Mouse (Mus musculus): Measurements from ENCODE around the gene Nacc2.

The Nacc2 gene

DNA sequence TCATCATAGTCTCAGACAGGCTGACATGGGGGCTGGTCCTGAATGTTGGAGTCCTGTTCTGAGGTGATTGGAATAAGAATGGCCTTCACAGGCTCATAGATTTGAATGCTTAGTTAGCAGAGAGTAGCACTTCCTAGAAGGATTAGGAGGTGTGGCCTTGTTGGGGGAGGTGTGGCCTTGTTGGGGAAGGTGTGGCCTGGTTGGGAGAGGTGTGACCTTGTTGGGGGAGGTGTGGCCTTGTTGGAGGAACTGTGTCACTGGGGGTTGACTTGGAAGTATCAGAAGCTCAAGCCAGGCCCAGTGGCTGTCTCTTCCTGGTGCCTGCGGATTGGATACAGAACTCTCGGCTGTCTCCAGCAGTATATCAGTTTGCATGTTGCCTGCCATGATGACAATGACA lies 6.3 kb upstream of the Nacc2 start:
- Histone ChIP-seq H3K27me3 (ENCODE audit: control insufficient read depth, insufficient read depth, low read length, poor library complexity, severe bottlenecking) (peaks cover 2% of the 10 kb centered on the region; the same call in 1 of the 2 replicates), H3K36me3 (ENCODE audit: control insufficient read depth, insufficient read depth, low read length, poor library complexity, severe bottlenecking) (no peaks in the 10 kb centered on the region)
- no peak for DNase-seq (ENCODE audit: low read depth, low spot score)

GRCm38 (mm10) chr2:26122171-26123078 lies 595 bp downstream of the Nacc2 start:
- Histone ChIP-seq H3K27me3 (ENCODE audit: control insufficient read depth, insufficient read depth, low read length, poor library complexity, severe bottlenecking) (no peaks in the 10 kb centered on the region), H3K36me3 (ENCODE audit: control insufficient read depth, insufficient read depth, low read length, poor library complexity, severe bottlenecking) (no peaks in the 10 kb centered on the region)
- DNase-seq (ENCODE audit: low read depth, low spot score) = no peak

- no peaks in the 10 kb centered on the region for H3K36me3 ChIP-seq (ENCODE audit: control insufficient read depth, insufficient read depth, low read length, poor library complexity, severe bottlenecking)
- no peaks in the 10 kb centered on the region for H3K27me3 ChIP-seq (ENCODE audit: control insufficient read depth, insufficient read depth, low read length, poor library complexity, severe bottlenecking)
- DNase-seq (ENCODE audit: low read depth, low spot score) = no peak
These were observed 1.4 kb downstream of the Nacc2 start for GRCm38 (mm10) chr2:26121541-26122083.

DNA sequence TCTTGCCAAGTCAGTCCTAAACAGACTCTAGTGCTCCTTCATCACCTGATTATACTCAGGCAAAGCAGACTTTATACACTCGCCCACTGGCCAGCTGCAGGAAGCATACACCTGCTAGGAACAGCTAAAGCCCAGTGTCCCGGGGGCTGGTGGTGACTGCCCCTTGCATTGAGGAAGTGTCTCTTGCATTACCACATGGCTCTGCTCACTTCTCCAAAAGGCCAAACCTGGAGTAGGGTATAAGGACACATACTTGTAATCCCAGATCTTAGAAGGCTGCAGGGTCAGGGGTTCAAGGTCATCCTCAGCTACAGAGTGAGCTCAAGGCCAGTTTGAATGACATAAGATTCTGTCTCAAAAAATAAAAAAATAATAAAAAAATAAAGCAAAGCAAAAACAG lies 3.4 kb downstream of the Nacc2 start:
- H3K36me3 ChIP-seq (ENCODE audit: control insufficient read depth, insufficient read depth, low read length, poor library complexity, severe bottlenecking) = no peaks in the 10 kb centered on the region
- DNase-seq (ENCODE audit: low read depth, low spot score) = no peak
- no peaks in the 10 kb centered on the region for H3K27me3 ChIP-seq (ENCODE audit: control insufficient read depth, insufficient read depth, low read length, poor library complexity, severe bottlenecking)

- H3K36me3 ChIP-seq (ENCODE audit: control insufficient read depth, insufficient read depth, low read length, poor library complexity, severe bottlenecking) = no peaks in the 10 kb centered on the region
- H3K27me3 ChIP-seq (ENCODE audit: control insufficient read depth, insufficient read depth, low read length, poor library complexity, severe bottlenecking) = no peaks in the 10 kb centered on the region
- no peak for DNase-seq (ENCODE audit: low read depth, low spot score)
These were observed 3.8 kb downstream of the Nacc2 start for GRCm38 (mm10) chr2:26119310-26119592.

- no peak for DNase-seq (ENCODE audit: low read depth, low spot score)
- Histone ChIP-seq H3K36me3 (ENCODE audit: control insufficient read depth, insufficient read depth, low read length, poor library complexity, severe bottlenecking) (no peaks in the 10 kb centered on the region), H3K27me3 (ENCODE audit: control insufficient read depth, insufficient read depth, low read length, poor library complexity, severe bottlenecking) (no peaks in the 10 kb centered on the region)
These were observed 4.3 kb downstream of the Nacc2 start for GRCm38 (mm10) chr2:26118584-26119309.

GRCm38 (mm10) chr2:26117580-26117979 lies 5.4 kb downstream of the Nacc2 start:
- Histone ChIP-seq H3K36me3 (ENCODE audit: control insufficient read depth, insufficient read depth, low read length, poor library complexity, severe bottlenecking) (no peaks in the 10 kb centered on the region), H3K27me3 (ENCODE audit: control insufficient read depth, insufficient read depth, low read length, poor library complexity, severe bottlenecking) (no peaks in the 10 kb centered on the region)
- no peak for DNase-seq (ENCODE audit: low read depth, low spot score)

DNA sequence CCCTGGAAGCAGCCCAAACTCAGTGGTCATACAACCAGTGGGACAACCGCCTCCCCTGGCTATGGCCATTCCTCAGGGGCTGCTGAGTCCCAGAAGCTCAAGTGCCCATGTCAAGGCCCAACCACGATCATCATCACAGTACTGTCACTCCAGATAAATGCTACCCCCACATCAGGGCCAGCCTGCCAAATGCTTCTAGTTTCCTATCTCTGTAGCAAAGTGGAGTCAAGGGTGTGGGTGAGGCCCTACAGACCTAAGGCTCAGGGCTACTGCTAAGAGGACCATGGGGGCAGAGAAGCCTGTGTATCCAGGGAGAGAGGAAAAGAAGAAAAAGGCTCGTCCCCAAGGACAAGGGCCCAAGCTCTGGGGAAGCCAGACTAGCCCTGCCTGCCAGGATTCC lies 6.5 kb downstream of the Nacc2 start:
- DNase-seq (ENCODE audit: low read depth, low spot score) = no peak
- Histone ChIP-seq H3K36me3 (ENCODE audit: control insufficient read depth, insufficient read depth, low read length, poor library complexity, severe bottlenecking) (no peaks in the 10 kb centered on the region), H3K27me3 (ENCODE audit: control insufficient read depth, insufficient read depth, low read length, poor library complexity, severe bottlenecking) (no peaks in the 10 kb centered on the region)

- DNase-seq (ENCODE audit: low read depth, low spot score) = no peak
- no peaks in the 10 kb centered on the region for H3K36me3 ChIP-seq (ENCODE audit: control insufficient read depth, insufficient read depth, low read length, poor library complexity, severe bottlenecking)
- no peaks in the 10 kb centered on the region for H3K27me3 ChIP-seq (ENCODE audit: control insufficient read depth, insufficient read depth, low read length, poor library complexity, severe bottlenecking)
These were observed 7.8 kb downstream of the Nacc2 start for GRCm38 (mm10) chr2:26115215-26115614.

- no peaks in the 10 kb centered on the region for H3K36me3 ChIP-seq (ENCODE audit: control insufficient read depth, insufficient read depth, low read length, poor library complexity, severe bottlenecking)
- no peaks in the 10 kb centered on the region for H3K27me3 ChIP-seq (ENCODE audit: control insufficient read depth, insufficient read depth, low read length, poor library complexity, severe bottlenecking)
- DNase-seq (ENCODE audit: low read depth, low spot score) = no peak
These were observed 14.8 kb downstream of the Nacc2 start for GRCm38 (mm10) chr2:26108237-26108636.

DNA sequence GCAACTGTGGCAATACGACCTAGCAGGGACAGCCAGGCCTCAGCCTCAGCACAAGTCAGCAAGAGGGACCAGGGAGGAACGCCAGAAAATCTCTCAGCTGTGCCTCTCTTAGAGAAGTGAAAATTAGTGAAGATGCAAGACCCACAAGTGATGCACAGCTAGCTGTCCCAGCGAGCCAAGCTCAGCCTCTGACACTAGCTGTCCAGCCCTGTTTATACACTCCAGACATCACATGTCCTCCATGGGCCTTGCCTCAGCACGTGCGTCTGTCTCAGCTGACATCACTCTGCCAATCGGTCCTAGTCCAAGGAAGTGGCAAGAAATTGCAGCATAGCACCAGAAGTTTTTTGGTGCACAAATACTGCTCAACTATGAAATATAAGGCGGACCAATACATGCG lies 16.0 kb downstream of the Nacc2 start:
- H3K36me3 ChIP-seq (ENCODE audit: control insufficient read depth, insufficient read depth, low read length, poor library complexity, severe bottlenecking) = no peaks in the 10 kb centered on the region
- no peak for DNase-seq (ENCODE audit: low read depth, low spot score)
- H3K27me3 ChIP-seq (ENCODE audit: control insufficient read depth, insufficient read depth, low read length, poor library complexity, severe bottlenecking) = no peaks in the 10 kb centered on the region

DNA sequence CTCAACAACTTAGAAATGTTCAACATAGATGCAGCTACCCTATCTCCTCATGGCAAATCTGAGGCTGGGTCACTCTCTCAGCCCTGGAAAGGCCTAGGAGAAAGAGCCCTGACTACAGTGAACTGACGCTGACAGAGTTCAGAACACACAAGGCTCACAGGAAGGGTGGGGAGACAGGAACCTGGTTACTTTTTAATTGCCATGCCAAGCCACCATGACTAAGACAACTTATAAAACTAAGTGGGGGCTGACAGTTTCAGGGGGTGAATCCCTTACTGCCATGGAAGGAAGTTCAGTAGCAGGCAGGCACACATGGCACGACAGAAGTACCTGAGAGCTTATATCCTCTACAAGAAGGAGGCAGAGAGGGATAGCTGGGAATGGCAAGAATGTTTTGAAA lies 16.8 kb downstream of the Nacc2 start:
- Histone ChIP-seq H3K27me3 (ENCODE audit: control insufficient read depth, insufficient read depth, low read length, poor library complexity, severe bottlenecking) (no peaks in the 10 kb centered on the region), H3K36me3 (ENCODE audit: control insufficient read depth, insufficient read depth, low read length, poor library complexity, severe bottlenecking) (no peaks in the 10 kb centered on the region)
- DNase-seq (ENCODE audit: low read depth, low spot score) = no peak

DNA sequence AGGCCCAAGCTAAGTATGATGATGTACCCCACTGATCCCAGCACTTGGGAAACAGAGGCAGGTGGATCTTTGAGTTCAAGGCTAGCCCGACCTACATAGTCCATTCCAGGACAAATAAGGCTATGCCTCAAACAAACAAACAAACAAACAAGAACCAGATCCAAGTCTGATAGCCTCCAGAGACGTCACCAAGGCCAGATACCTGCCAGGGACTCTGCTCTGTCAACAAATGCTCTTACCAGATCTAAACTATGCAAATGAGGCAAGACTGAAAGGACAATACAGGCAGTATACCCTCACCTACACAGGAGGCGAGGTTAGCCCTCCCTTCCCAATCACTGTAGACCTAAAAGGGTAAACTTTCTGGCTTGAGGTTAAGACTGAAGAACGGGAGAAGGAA lies 22.7 kb downstream of the Nacc2 start:
- no peak for DNase-seq (ENCODE audit: low read depth, low spot score)
- H3K27me3 ChIP-seq (ENCODE audit: control insufficient read depth, insufficient read depth, low read length, poor library complexity, severe bottlenecking) = no peaks in the 10 kb centered on the region

DNA sequence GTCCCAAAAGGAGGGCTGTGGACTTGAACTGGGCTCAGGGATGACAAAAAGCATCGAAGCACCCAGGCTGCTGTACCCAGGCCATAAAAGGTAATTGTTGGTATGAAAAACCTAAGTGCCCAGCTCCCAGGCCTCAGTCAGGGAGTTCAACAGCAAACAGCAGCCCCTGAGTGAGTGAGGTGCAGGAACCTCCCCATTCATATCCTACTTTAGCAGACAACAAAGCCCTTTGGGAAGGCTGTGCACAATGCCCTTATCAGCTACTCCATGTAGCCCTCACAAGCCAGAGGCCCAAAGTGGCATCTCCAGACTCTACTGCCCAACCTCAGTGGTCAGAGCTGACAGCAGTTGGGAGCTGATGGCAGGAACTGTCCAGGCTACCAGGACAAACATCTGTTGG lies 23.2 kb downstream of the Nacc2 start:
- H3K36me3 ChIP-seq (ENCODE audit: control insufficient read depth, insufficient read depth, low read length, poor library complexity, severe bottlenecking) = no peaks in the 10 kb centered on the region
- H3K27me3 ChIP-seq (ENCODE audit: control insufficient read depth, insufficient read depth, low read length, poor library complexity, severe bottlenecking) = no peaks in the 10 kb centered on the region
- DNase-seq (ENCODE audit: low read depth, low spot score) = no peak

More for the DNA sequence above, 22.7 kb downstream of the Nacc2 start:
- no peaks in the 10 kb centered on the region for H3K36me3 ChIP-seq (ENCODE audit: control insufficient read depth, insufficient read depth, low read length, poor library complexity, severe bottlenecking)

- no peaks in the 10 kb centered on the region for H3K36me3 ChIP-seq (ENCODE audit: control insufficient read depth, insufficient read depth, low read length, poor library complexity, severe bottlenecking)
- H3K27me3 ChIP-seq (ENCODE audit: control insufficient read depth, insufficient read depth, low read length, poor library complexity, severe bottlenecking) = no peaks in the 10 kb centered on the region
- no peak for DNase-seq (ENCODE audit: low read depth, low spot score)
These were observed 23.8 kb downstream of the Nacc2 start for GRCm38 (mm10) chr2:26099260-26099659.

Data from splenic B cell, adult 2 months (primary cell).